Mouse (Mus musculus) layer of hippocampus, postnatal 14 days (tissue): Measurements from ENCODE around the gene Apaf1. TPM values are rescaled to one million over a fixed set of nuclear protein-coding genes. Genes with fewer than 3 reads are reported as not detected.

ENCODE experiments used
- DNase-seq, 2 experiments: peaks; one replicate each; pipeline ENCODE4 v3.0.0; 2021 to 2022; ENCODE audit warnings: low spot score in 2 of 2, mixed read lengths in 1 of 2
- total RNA-seq, 2 experiments: library from RNA; stranded (reverse); gene quantifications; 2 replicates each; pipeline ENCODE4 v1.2.3; 2021

The Apaf1 gene
- total RNA-seq, 2 experiments from 2014 or later: 12.5 to 13.4 TPM

DNA sequence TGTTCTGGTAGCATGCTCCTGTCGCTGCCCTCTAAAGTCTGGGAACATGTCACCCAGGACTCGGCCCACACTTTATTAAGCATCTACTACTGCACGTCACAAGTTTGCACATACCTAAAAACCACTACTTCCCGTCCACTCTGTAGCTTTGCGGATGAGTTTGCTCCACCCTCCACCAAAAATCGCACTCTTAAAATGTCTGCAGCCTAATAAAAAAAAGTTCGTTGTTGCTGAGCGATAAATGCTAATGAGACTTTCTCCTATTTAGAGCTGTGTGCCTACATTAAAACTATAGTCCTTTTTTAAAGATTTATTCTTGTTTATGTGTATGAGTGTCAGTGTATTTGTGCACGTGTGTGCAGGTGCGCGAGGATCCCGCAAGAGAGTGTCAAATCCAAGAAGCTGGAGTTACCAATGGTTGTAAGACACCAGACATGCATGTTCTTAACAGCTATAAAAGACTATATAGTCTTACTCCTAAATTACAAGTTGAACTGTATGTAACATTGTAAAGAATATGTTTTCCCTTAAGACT lies 890 bp upstream of the Apaf1 start:
- DNase-seq: no peak

GRCm38 (mm10) chr10:91081959-91082507 lies 537 bp downstream of the Apaf1 start:
- no peak for DNase-seq

DNA sequence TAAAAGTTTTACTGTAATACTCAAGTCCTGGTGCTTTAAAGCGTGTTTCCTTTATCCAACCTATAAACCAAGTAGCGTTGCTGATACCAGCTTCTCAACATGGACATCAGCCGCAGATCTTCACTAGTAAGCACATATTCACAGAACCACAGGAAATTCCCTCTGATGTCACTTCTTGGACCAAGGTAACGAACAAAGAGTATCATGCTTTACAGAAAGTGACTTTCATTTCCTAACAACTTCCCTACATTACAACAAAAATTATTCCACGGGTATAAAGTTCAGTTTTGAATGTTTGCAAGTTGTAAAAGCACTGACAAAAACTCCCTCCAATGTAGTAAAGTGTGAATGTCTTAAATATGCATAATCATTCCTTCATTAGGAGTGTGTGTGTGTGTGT lies 2.0 kb downstream of the Apaf1 start:
- no peak for DNase-seq

GRCm38 (mm10) chr10:91076667-91077066 lies 5.9 kb downstream of the Apaf1 start:
- DNase-seq: no peak

- no peak for DNase-seq
These were observed 9.2 kb downstream of the Apaf1 start for GRCm38 (mm10) chr10:91073345-91073744.

DNA sequence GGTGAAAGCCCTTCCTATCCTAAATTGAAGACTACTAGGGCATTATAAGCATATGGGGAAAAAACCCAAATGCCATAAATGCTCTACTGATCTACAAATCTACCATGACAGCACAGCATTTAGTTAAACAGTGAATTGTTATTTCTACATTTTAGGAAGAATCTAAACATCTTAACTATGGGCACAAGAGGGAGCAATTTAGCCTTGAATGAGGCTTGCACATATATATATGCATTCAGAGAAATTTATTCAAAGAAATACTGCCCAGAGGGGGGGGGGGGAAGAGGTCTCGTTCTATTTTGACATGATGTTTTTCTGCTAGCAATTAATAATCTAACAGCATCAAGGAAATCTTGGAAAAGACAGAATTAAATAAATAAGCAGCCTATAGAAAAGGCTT lies 10.8 kb downstream of the Apaf1 start:
- no peak for DNase-seq

DNA sequence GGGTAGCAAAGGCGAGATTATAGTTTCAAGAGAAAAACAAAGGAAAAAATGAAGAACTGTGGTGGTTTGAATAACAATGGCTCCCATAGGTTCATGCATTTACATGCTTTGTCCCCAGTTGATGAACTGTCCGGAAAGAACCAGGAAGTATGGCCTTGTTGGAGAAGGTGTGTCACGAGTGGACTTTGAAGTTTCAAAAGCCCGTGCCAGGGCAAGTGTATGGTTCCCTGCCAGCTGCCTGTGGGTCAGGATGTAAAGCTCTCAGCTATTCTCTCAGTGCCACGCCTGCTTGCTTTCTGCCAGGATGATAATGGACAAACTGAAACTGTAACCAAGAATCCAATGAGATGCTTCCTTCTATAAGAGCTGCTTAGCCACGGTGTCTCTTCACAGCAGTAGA lies 20.2 kb downstream of the Apaf1 start:
- no peak for DNase-seq

GRCm38 (mm10) chr10:91060742-91061141 lies 21.8 kb downstream of the Apaf1 start:
- peak in 1 of 2 experiments; percentile 26 for DNase-seq

DNA sequence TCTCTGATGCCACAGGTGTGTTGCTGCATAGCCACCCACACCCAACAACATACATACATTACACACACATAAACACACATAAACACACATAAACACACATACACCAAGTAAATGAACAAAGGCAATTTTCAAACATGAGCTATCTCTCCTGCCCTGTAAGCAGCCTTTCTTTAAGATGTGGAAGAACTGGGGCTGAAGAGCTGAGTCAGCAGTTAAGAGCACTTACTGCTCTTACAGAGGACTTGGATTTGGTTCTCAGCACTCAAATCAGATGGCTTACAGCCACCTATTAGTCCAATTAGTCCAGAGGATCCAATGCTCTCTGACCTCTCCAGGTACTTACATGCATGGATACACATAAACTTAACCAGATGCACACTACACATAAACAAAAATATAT lies 29.8 kb downstream of the Apaf1 start:
- DNase-seq: no peak

- no peak for DNase-seq
These were observed 31.4 kb downstream of the Apaf1 start for GRCm38 (mm10) chr10:91051156-91051555.

DNA sequence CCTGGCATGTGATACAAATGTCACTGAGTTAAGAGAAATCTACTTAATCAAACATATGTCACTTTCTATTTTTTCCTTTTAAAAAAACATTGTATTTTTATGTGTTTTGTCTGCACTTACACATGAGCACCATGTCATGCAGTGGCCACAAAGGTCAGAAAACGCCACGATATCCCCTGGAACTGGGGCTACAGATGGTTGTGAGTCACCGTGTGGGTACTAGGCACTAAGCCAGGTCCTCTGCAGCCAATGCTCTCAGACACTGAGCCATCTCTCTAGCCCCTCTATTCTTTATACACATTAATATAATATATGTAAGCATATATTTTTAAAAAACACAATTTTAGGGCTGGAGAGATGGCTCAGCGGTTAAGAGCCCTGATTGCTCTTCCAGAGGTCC lies 32.9 kb downstream of the Apaf1 start:
- DNase-seq: no peak

DNA sequence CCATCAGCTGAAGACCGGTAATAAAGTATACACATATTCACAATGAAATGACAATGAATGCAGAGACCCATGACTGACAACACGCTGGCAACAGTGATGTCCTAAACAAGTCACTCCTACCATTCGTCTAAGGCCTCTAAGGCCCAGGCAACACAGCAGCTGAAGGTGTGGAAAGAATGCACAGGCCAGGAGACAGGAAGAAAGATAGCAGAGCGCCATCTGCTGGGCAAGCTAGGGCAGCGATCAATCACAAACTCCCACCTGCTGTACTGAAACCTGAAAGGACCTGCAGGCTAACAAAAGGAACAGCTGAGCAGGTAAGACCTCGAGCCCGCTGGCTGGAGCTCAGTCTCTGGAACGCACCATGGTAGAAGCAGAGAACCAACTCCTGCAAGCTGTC lies 48.6 kb downstream of the Apaf1 start:
- peak; percentile 55 to 65 for DNase-seq

- peak; percentile 84 to 90 for DNase-seq
These were observed 50.2 kb downstream of the Apaf1 start for GRCm38 (mm10) chr10:91032399-91032798.

DNA sequence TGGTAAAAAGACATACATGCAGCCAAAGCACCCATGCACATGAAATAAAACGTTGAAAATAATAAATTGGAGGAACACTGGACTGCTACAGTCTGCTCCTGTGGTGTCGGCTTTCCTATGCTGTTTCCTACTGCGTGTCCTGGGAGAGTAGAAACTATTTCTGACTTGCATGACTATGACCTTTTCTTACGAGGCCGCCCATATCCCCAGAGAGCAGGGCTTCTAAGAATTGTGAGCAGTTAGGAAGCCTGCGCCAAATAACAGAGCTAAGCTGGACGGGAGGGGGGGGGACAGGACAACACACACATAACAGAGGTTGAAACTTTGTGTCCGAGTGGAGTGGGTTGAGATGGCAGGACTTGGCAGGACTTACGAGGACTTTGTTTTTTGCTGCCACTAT lies 51.4 kb downstream of the Apaf1 start:
- DNase-seq: no peak

GRCm38 (mm10) chr10:91029002-91029539 lies 53.5 kb downstream of the Apaf1 start:
- DNase-seq: no peak

DNA sequence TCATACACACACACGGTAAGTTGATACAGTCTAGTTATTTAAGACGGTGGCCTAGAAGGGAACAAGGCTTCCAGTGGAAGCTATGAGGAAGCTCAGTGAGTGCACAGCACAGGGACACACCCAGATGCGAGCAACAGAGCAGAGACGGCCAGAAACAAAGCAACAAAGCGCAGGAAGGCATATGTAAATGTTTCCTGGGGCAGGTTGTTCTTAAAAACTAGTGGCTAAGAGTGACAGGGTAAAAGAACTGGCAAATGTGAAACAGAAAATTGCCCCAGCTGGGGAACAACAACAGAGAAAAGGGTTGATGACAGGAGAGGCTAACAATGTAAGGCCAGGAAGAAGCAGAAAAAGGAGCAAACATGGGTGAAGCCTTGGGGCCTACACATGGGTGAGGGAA lies 54.6 kb downstream of the Apaf1 start:
- DNase-seq: no peak

DNA sequence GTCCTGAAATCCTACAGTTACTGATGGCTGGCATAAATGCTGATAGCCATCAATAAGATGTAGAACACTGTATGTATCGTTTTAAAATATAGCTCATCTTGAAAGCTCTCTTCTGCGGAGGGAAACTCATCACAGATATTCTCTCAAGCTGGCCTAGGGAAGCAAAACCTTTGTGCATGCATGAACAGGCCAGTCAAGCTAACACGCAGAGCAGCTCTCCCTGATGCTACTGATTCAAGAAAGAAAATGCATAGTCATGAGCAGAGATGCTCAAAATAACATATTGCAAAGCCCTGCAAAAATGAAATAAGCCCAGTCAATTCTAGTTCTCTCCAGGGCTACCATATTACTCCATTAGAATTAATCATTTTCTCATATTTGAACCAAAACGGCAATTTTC lies 55.1 kb downstream of the Apaf1 start:
- DNase-seq: no peak

DNA sequence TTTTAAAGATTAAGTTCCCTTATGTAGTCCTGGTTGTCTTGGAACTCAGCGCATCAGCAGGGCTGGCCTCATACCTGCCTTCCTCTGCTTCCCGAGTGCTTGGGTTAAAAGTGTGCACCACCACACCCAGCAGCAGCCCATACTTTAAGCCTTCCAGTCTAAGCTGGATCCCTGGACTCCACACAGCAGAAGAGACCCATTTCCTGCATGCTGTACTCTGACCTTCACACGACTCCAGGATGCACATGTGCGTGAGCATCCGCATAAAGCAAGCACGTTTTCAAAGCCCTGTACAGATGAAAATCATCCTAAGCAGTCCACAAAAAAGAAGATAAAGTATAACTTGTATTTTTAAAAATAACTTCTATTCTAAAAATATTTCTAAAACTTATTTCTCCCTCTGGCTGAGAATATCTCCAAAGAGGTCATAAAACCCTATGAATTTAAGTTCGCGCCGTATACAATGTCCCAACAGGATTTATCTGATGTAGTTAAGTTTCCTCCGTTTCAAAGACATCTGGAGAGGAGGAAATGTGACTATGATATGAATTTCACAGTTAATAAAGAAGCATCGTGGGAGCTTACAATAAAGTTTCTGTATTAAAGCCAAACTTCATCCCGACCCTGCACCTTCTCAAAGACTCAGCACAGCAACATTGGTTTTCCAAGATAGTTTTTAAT lies 76.6 kb downstream of the Apaf1 start:
- DNase-seq: no peak

GRCm38 (mm10) chr10:91001421-91001820 lies 81.1 kb downstream of the Apaf1 start:
- DNase-seq: peak; percentile 48 to 49

DNA sequence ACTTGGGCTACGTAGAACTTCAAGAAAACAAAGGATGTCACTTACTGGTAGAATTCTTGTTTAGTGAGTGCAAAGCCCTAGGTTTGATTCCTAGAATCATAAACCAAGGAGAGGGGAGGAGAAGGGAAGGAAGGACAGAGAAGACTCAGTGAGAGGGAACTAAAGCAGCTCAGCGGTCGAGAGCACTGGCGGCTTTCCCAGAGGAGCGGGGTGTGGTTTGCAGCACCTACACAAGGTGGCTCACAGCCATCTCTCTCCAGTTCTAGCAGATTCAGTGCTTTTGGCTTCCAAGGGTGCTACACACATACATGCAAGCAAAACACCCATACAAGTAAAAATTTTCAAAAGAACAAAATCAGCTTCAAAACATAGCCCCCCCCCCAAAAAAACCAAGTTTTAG lies 82.7 kb downstream of the Apaf1 start:
- DNase-seq: no peak

DNA sequence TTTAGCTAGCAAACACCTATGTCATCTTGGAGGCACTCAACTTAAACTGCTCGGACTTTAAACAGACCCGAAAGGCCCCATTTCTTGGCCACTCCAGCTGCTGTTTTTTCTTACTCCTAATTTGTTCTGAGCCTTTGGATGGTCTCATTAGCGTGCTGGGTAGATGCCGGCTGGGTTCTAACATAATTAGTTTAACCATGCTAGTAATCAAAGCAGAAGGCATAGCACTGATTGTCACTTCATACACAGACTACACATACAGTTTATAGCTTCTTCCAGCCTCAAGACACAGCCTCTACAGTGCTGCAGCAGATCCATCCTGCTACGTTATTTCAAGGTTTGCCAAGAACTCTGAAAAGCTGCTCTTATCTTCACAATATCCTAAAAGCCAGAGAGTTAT lies 88.7 kb downstream of the Apaf1 start:
- DNase-seq: no peak

GRCm38 (mm10) chr10:90992237-90992636 lies 90.3 kb downstream of the Apaf1 start:
- no peak for DNase-seq

GRCm38 (mm10) chr10:90990340-90990739 lies 92.2 kb downstream of the Apaf1 start:
- DNase-seq: no peak
